Mouse (Mus musculus) stomach, embryonic 14.5 days (tissue): ENCODE results near the gene Pygl. TPM values are rescaled to one million over a fixed set of nuclear protein-coding genes. Genes with fewer than 3 reads are reported as not detected.
A peak's percentile ranks its signal among the peaks of the same experiment; 100 is the strongest.
"Not testable (repeated sequence)": the region's sequence is repeated elsewhere in the genome, so short reads cannot be mapped to it uniquely, and the experiment has no call there.

Experiments used
- ATAC-seq: fragments of 200-750 bp; cut with Nextera tagmentation; 2 replicates; pipeline ENCODE4 v1.8.0; 2017; ENCODE audit warnings: low read depth, moderate TSS enrichment; ENCODE audit not compliant: insufficient number of reproducible peaks, insufficient read depth, low FRiP score
- H3K27ac ChIP-seq: fragments of 300-500 bp; sonication (generic); 2 replicates; pipeline ENCODE4 v1.5.1; 2014; ENCODE audit warnings: mild to moderate bottlenecking, low read length, moderate library complexity, mixed read lengths
- H3K27me3 ChIP-seq: fragments of 300-500 bp; sonication (generic); 2 replicates; pipeline ENCODE4 v1.6.1; 2014; ENCODE audit warnings: low read length, control low read depth, mixed read lengths; ENCODE audit not compliant: control insufficient read depth, insufficient read depth
- H3K36me3 ChIP-seq: fragments of 300-500 bp; sonication (generic); 2 replicates; pipeline ENCODE4 v1.6.1; 2014; ENCODE audit warnings: mild to moderate bottlenecking, control low read depth, low read length, moderate library complexity, mixed read lengths; ENCODE audit not compliant: control insufficient read depth, insufficient read depth
- H3K4me1 ChIP-seq: fragments of 300-500 bp; sonication (generic); 2 replicates; pipeline ENCODE4 v1.6.1; 2014; ENCODE audit warnings: low read length, control low read depth, mixed read lengths; ENCODE audit not compliant: control insufficient read depth, insufficient read depth
- H3K4me2 ChIP-seq: fragments of 300-500 bp; sonication (generic); replicated peaks from 2 replicates; pipeline ENCODE4 v1.6.1; 2014; ENCODE audit warnings: low read depth, low read length, control low read depth
- H3K4me3 ChIP-seq: fragments of 300-500 bp; sonication (generic); 2 replicates; pipeline ENCODE4 v1.5.1; 2014; ENCODE audit warnings: low read depth, low read length, control low read depth
- H3K9ac ChIP-seq: fragments of 300-500 bp; sonication (generic); replicated peaks from 2 replicates; pipeline ENCODE4 v1.6.1; 2014; ENCODE audit warnings: low read depth, mild to moderate bottlenecking, control low read depth, low read length, moderate library complexity, mixed read lengths
- H3K9me3 ChIP-seq: fragments of 300-500 bp; sonication (generic); 2 replicates; pipeline ENCODE4 v1.6.1; 2016; ENCODE audit warnings: low read depth, low read length, control low read depth; ENCODE audit not compliant: control insufficient read depth
- WGBS: fragments of 180-500 bp; shearing (Covaris S2); extraction: QIAGEN DNeasy Blood & Tissue Kit; methylation state at CpG from one replicate; pipeline ENCODE4 v1.1.7; 2014; 5-methylcytosine and 5-hydroxymethylcytosine counted together
- polyA plus RNA-seq: library from polyadenylated mRNA; unstranded; fragments of >200 nt; fragmentation: Nextera tagmentation; extraction: Ambion mirVana; gene quantifications from 2 replicates; pipeline ENCODE4 v1.2.1, GENCODE M21; 2014

Gene Pygl
- polyA plus RNA-seq, 1 experiment from 2014 or later: 37.5 TPM

GRCm38 (mm10) chr12:70196341-70196740 lies 34.9 kb downstream of the Pygl start:
- no peak for ATAC-seq
- WGBS: 87% methylated on average over 5 of the region's 5 CpGs
- Histone ChIP-seq H3K4me3 (no peak overlapping the region), H3K9ac (no peak overlapping the region), H3K4me2 (no peak overlapping the region), H3K27me3 (no peaks in the 10 kb centered on the region), H3K9me3 (no peaks in the 10 kb centered on the region), H3K27ac (no peak overlapping the region), H3K4me1 (no peaks in the 10 kb centered on the region), H3K36me3 (peaks cover 7% of the 10 kb centered on the region; the same call in 1 of the 2 replicates)

- no peak overlapping the region for H3K27ac ChIP-seq
- no peak overlapping the region for H3K4me2 ChIP-seq
- no peaks in the 10 kb centered on the region for H3K4me1 ChIP-seq
- peaks cover 7% of the 10 kb centered on the region; the same call in 1 of the 2 replicates for H3K36me3 ChIP-seq
- no peak overlapping the region for H3K4me3 ChIP-seq
- no peak for ATAC-seq
- H3K9ac ChIP-seq: no peak overlapping the region
- WGBS: 90% methylated on average over 6 of the region's 6 CpGs
- H3K9me3 ChIP-seq: no peaks in the 10 kb centered on the region
- no peaks in the 10 kb centered on the region for H3K27me3 ChIP-seq
Measured at GRCm38 (mm10) chr12:70195426-70195825, 35.9 kb downstream of the Pygl start.

- WGBS: 19% methylated on average over 19 of the region's 19 CpGs
- H3K36me3 ChIP-seq: peaks cover 3% of the 10 kb centered on the region; the same call in 1 of the 2 replicates
- H3K9me3 ChIP-seq: no peaks in the 10 kb centered on the region
- H3K9ac ChIP-seq: no peak overlapping the region
- ATAC-seq: no peak
- H3K27ac ChIP-seq: peak overlapping the region; percentile 40
- H3K4me2 ChIP-seq: peak overlapping the region; percentile 40
- peak overlapping the region; percentile 15; the same call in 1 of the 2 replicates for H3K4me3 ChIP-seq
- H3K4me1 ChIP-seq: no peaks in the 10 kb centered on the region
- H3K27me3 ChIP-seq: no peaks in the 10 kb centered on the region
Measured at GRCm38 (mm10) chr12:70192267-70192727, 39.0 kb downstream of the Pygl start.

GRCm38 (mm10) chr12:70184173-70184783 lies 47.0 kb downstream of the Pygl start:
- H3K9me3 ChIP-seq: peaks cover 4% of the 10 kb centered on the region; the same call in 1 of the 2 replicates
- 87% methylated on average over 22 of the region's 22 CpGs for WGBS
- H3K36me3 ChIP-seq: no peaks in the 10 kb centered on the region
- no peaks in the 10 kb centered on the region for H3K27me3 ChIP-seq
- H3K4me1 ChIP-seq: no peaks in the 10 kb centered on the region
- no peak overlapping the region for H3K9ac ChIP-seq
- no peak overlapping the region for H3K27ac ChIP-seq
- H3K4me2 ChIP-seq: no peak overlapping the region
- no peak overlapping the region for H3K4me3 ChIP-seq
- ATAC-seq: no peak

- not testable (repeated sequence) for H3K4me3 ChIP-seq, H3K9me3 ChIP-seq, H3K4me1 ChIP-seq, H3K36me3 ChIP-seq, H3K9ac ChIP-seq, H3K27me3 ChIP-seq, H3K4me2 ChIP-seq, ATAC-seq, H3K27ac ChIP-seq
- 96% methylated on average over 8 of the region's 8 CpGs for WGBS
Measured at GRCm38 (mm10) chr12:70183507-70183906, 47.8 kb downstream of the Pygl start.

- Histone ChIP-seq H3K9me3 (no peaks in the 10 kb centered on the region), H3K9ac (no peak overlapping the region), H3K4me1 (no peaks in the 10 kb centered on the region), H3K4me2 (no peak overlapping the region), H3K36me3 (no peaks in the 10 kb centered on the region), H3K27ac (no peak overlapping the region), H3K27me3 (no peaks in the 10 kb centered on the region), H3K4me3 (no peak overlapping the region)
- ATAC-seq: no peak
- WGBS: 89% methylated on average over 1 of the region's 1 CpGs
Measured at GRCm38 (mm10) chr12:70169969-70170368, 61.3 kb downstream of the Pygl start.

- no peak for ATAC-seq
- Histone ChIP-seq H3K4me1 (peaks cover 8% of the 10 kb centered on the region; the same call in 1 of the 2 replicates), H3K9me3 (no peaks in the 10 kb centered on the region), H3K27ac (no peak overlapping the region), H3K36me3 (no peaks in the 10 kb centered on the region), H3K4me2 (no peak overlapping the region), H3K27me3 (no peaks in the 10 kb centered on the region), H3K9ac (no peak overlapping the region), H3K4me3 (no peak overlapping the region)
- 77% methylated on average over 4 of the region's 4 CpGs for WGBS
Measured at GRCm38 (mm10) chr12:70167950-70168349, 63.3 kb downstream of the Pygl start.

GRCm38 (mm10) chr12:70164741-70165140 lies 66.5 kb downstream of the Pygl start:
- 61% methylated on average over 3 of the region's 3 CpGs for WGBS
- Histone ChIP-seq H3K4me3 (no peak overlapping the region), H3K4me1 (peaks cover 9% of the 10 kb centered on the region; the same call in 1 of the 2 replicates), H3K27me3 (no peaks in the 10 kb centered on the region), H3K9ac (no peak overlapping the region), H3K4me2 (no peak overlapping the region), H3K36me3 (no peaks in the 10 kb centered on the region), H3K9me3 (no peaks in the 10 kb centered on the region), H3K27ac (no peak overlapping the region)
- ATAC-seq: no peak

GRCm38 (mm10) chr12:70161057-70161456 lies 70.2 kb downstream of the Pygl start:
- no peak overlapping the region for H3K27ac ChIP-seq
- peaks cover 9% of the 10 kb centered on the region; the same call in 1 of the 2 replicates for H3K4me1 ChIP-seq
- WGBS: 36% methylated on average over 5 of the region's 5 CpGs
- H3K9ac ChIP-seq: no peak overlapping the region
- no peak overlapping the region for H3K4me3 ChIP-seq
- no peak for ATAC-seq
- no peaks in the 10 kb centered on the region for H3K9me3 ChIP-seq
- no peaks in the 10 kb centered on the region for H3K36me3 ChIP-seq
- H3K4me2 ChIP-seq: no peak overlapping the region
- no peaks in the 10 kb centered on the region for H3K27me3 ChIP-seq
